Mouse (Mus musculus): ENCODE measurements around the gene Ankib1.

DNA sequence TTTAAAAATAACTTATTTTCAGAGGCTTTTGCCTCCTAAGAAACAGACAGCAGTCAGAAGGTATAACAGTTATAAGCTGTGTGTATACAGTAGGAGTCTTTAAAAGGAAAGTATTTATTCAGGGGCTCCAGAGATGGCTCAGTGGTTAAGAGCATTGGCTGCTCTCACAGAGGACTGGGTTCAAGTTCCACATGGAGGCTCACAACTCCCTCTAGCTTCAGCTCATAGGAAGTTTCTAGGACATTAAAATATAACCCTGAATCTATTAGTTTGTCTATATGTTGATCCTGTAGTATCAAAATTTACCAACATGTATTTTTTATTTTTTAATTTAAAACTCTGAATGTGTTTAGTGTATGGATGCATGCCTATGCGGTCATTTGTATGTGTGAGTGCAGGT, 5.7 kb upstream of the Ankib1 start:
- TF ChIP-seq CTCF (IDR thresholded peaks at IDR 0.05; ENCODE audit: control insufficient read depth, insufficient read depth, insufficient replicate concordance, low read depth, low read length) (no peak), POLR2A (IDR thresholded peaks at IDR 0.05; ENCODE audit: control insufficient read depth, low read depth, low read length) (no peak)
